Mouse (Mus musculus): ENCODE measurements around the gene Tprn.
A peak's percentile ranks its signal among the peaks of the same experiment; 100 is the strongest.

Tprn gene

GRCm38 (mm10) chr2:25266720-25267119 is 4.3 kb downstream of the Tprn start:
- peak; percentile 72 for DNase-seq

- no peak for DNase-seq
Observed at GRCm38 (mm10) chr2:25267241-25267640, 4.8 kb downstream of the Tprn start.

- DNase-seq, result no peak
Observed at GRCm38 (mm10) chr2:25267746-25268309, 5.4 kb downstream of the Tprn start.

- peak; percentile 99 for DNase-seq
Observed at GRCm38 (mm10) chr2:25271827-25272511, 9.6 kb downstream of the Tprn start, which contains the start of the genes Ssna1 and Anapc2. Ssna1 (minus strand) TSS chr2:25272438. Anapc2 (plus strand) TSS chr2:25272478.

GRCm38 (mm10) chr2:25272515-25272914 is 10.1 kb downstream of the Tprn start:
- no peak for DNase-seq

- no peak for DNase-seq
Observed at GRCm38 (mm10) chr2:25273010-25273409, 10.6 kb downstream of the Tprn start.

GRCm38 (mm10) chr2:25278928-25279882 is 16.8 kb downstream of the Tprn start:
- DNase-seq, result peak; percentile 88

- DNase-seq, result no peak
Observed at GRCm38 (mm10) chr2:25285551-25285950, 23.1 kb downstream of the Tprn start.

GRCm38 (mm10) chr2:25286314-25286713 is 23.9 kb downstream of the Tprn start:
- no peak for DNase-seq

- DNase-seq, result peak; percentile 57
Observed at GRCm38 (mm10) chr2:25286837-25287636, 24.6 kb downstream of the Tprn start.

GRCm38 (mm10) chr2:25287927-25288649 is 25.7 kb downstream of the Tprn start, which contains the start of gene Tmem210:
Tmem210 (plus strand) TSS chr2:25288145.
- DNase-seq, result no peak

- DNase-seq, result no peak
Observed at GRCm38 (mm10) chr2:25288734-25289345, 26.4 kb downstream of the Tprn start.

GRCm38 (mm10) chr2:25289651-25290050 is 27.2 kb downstream of the Tprn start, which contains the start of gene Lrrc26:
Lrrc26 (plus strand) TSS chr2:25289915.
- peak; percentile 73 for DNase-seq

- DNase-seq, result peak; percentile 61
Observed at GRCm38 (mm10) chr2:25290101-25290815, 27.8 kb downstream of the Tprn start.

GRCm38 (mm10) chr2:25290816-25291130 is 28.4 kb downstream of the Tprn start:
- DNase-seq, result peak; percentile 33

GRCm38 (mm10) chr2:25291184-25292053 is 29.0 kb downstream of the Tprn start:
- DNase-seq, result peak; percentile 37

- DNase-seq, result peak; percentile 12
Observed at GRCm38 (mm10) chr2:25292054-25292544, 29.7 kb downstream of the Tprn start.

- DNase-seq, result peak; percentile 81
Observed at GRCm38 (mm10) chr2:25292856-25293255, 30.4 kb downstream of the Tprn start.

- no peak for DNase-seq
Observed at GRCm38 (mm10) chr2:25293706-25294105, 31.3 kb downstream of the Tprn start.
